Mouse (Mus musculus): ENCODE data around the gene Olfr1364. TPM values are rescaled to one million over a fixed set of nuclear protein-coding genes. Genes with fewer than 3 reads are reported as not detected.

Gene Olfr1364
- not detected in 2 replicates for polyA plus RNA-seq (2015; fragmentation: Nextera tagmentation; extraction: Ambion mirVana)

- no peak for ATAC-seq
- Histone ChIP-seq H3K36me3 (ENCODE audit: poor library complexity, severe bottlenecking) (no peaks in the 10 kb centered on the region), H3K4me2 (no peak within 1 kb of the TSS), H3K27me3 (no peaks in the 10 kb centered on the region), H3K4me1 (no peaks in the 10 kb centered on the region), H3K4me3 (no peak within 1 kb of the TSS), H3K27ac (no peak within 1 kb of the TSS), H3K9ac (no peak within 1 kb of the TSS), H3K9me3 (replicated peaks) (no peaks in the 10 kb centered on the region)
- WGBS: 96% methylated on average over 2 of the region's 2 CpGs
These were observed at the start of gene Olfr1364 for GRCm38 (mm10) chr13:21581659-21582058. Olfr1364 (minus strand) TSS chr13:21581759.

GRCm38 (mm10) chr13:21613922-21614321, 32.4 kb upstream of the Olfr1364 start, which contains the start of gene Olfr1362:
Olfr1362 (minus strand) TSS chr13:21614022.
- no peaks in the 10 kb centered on the region for H3K9me3 ChIP-seq (replicated peaks)
- H3K36me3 ChIP-seq (ENCODE audit: poor library complexity, severe bottlenecking): no peaks in the 10 kb centered on the region
- H3K4me2 ChIP-seq: no peak within 1 kb of the TSS
- H3K27ac ChIP-seq: no peak within 1 kb of the TSS
- no peak within 1 kb of the TSS for H3K4me3 ChIP-seq
- no peak within 1 kb of the TSS for H3K9ac ChIP-seq
- ATAC-seq: no peak
- no peaks in the 10 kb centered on the region for H3K4me1 ChIP-seq
- no peaks in the 10 kb centered on the region for H3K27me3 ChIP-seq

GRCm38 (mm10) chr13:21591618-21592017, 10.1 kb upstream of the Olfr1364 start:
- no peak overlapping the region for H3K4me3 ChIP-seq
- no peaks in the 10 kb centered on the region for H3K9me3 ChIP-seq (replicated peaks)
- no peak overlapping the region for H3K4me2 ChIP-seq
- no peak overlapping the region for H3K9ac ChIP-seq
- H3K27ac ChIP-seq: no peak overlapping the region
- no peak for ATAC-seq
- WGBS: 81% methylated on average over 2 of the region's 2 CpGs
- no peaks in the 10 kb centered on the region for H3K4me1 ChIP-seq
- H3K27me3 ChIP-seq: no peaks in the 10 kb centered on the region
- H3K36me3 ChIP-seq (ENCODE audit: poor library complexity, severe bottlenecking): no peaks in the 10 kb centered on the region

GRCm38 (mm10) chr13:21559793-21560192, 21.8 kb downstream of the Olfr1364 start, which contains the start of gene Olfr1535:
Olfr1535 (minus strand) TSS chr13:21559893.
- WGBS: 63% methylated on average over 1 of the region's 1 CpGs

GRCm38 (mm10) chr13:21550416-21551110, 31.0 kb downstream of the Olfr1364 start:
- no peaks in the 10 kb centered on the region for H3K4me1 ChIP-seq
- no peak overlapping the region for H3K4me2 ChIP-seq
- no peak for ATAC-seq
- no peak overlapping the region for H3K9ac ChIP-seq
- no peaks in the 10 kb centered on the region for H3K9me3 ChIP-seq (replicated peaks)
- WGBS: 70% methylated on average over 3 of the region's 3 CpGs
- no peaks in the 10 kb centered on the region for H3K27me3 ChIP-seq
- no peaks in the 10 kb centered on the region for H3K36me3 ChIP-seq (ENCODE audit: poor library complexity, severe bottlenecking)
- no peak overlapping the region for H3K27ac ChIP-seq
- no peak overlapping the region for H3K4me3 ChIP-seq

More at GRCm38 (mm10) chr13:21559793-21560192, 21.8 kb downstream of the Olfr1364 start, which contains the start of gene Olfr1535:
- no peaks in the 10 kb centered on the region for H3K36me3 ChIP-seq (ENCODE audit: poor library complexity, severe bottlenecking)
- no peaks in the 10 kb centered on the region for H3K9me3 ChIP-seq (replicated peaks)
- H3K27me3 ChIP-seq: no peaks in the 10 kb centered on the region
- ATAC-seq: no peak
- no peak within 1 kb of the TSS for H3K4me3 ChIP-seq
- H3K4me2 ChIP-seq: no peak within 1 kb of the TSS
- no peak within 1 kb of the TSS for H3K9ac ChIP-seq
- H3K4me1 ChIP-seq: no peaks in the 10 kb centered on the region
- no peak within 1 kb of the TSS for H3K27ac ChIP-seq

- Histone ChIP-seq H3K4me3 (no peak overlapping the region), H3K9ac (no peak overlapping the region), H3K27me3 (no peaks in the 10 kb centered on the region), H3K36me3 (ENCODE audit: poor library complexity, severe bottlenecking) (no peaks in the 10 kb centered on the region), H3K4me2 (no peak overlapping the region), H3K9me3 (replicated peaks) (no peaks in the 10 kb centered on the region), H3K27ac (no peak overlapping the region), H3K4me1 (no peaks in the 10 kb centered on the region)
- 89% methylated on average over 3 of the region's 3 CpGs for WGBS
- ATAC-seq: no peak
These were observed 32.1 kb downstream of the Olfr1364 start for GRCm38 (mm10) chr13:21549487-21549886.

- H3K9ac ChIP-seq: no peak within 1 kb of the TSS
- no peak for ATAC-seq
- H3K4me2 ChIP-seq: no peak within 1 kb of the TSS
- WGBS: 80% methylated on average over 1 of the region's 1 CpGs
- H3K4me1 ChIP-seq: no peaks in the 10 kb centered on the region
- H3K27ac ChIP-seq: no peak within 1 kb of the TSS
- H3K9me3 ChIP-seq (replicated peaks): no peaks in the 10 kb centered on the region
- H3K36me3 ChIP-seq (ENCODE audit: poor library complexity, severe bottlenecking): no peaks in the 10 kb centered on the region
- no peaks in the 10 kb centered on the region for H3K27me3 ChIP-seq
- no peak within 1 kb of the TSS for H3K4me3 ChIP-seq
These were observed 38.9 kb downstream of the Olfr1364 start, which contains the start of gene Olfr1366 for GRCm38 (mm10) chr13:21542708-21543107. Olfr1366 (minus strand) TSS chr13:21542808.

GRCm38 (mm10) chr13:21530781-21531201, 50.8 kb downstream of the Olfr1364 start, which contains the start of gene Zkscan8:
Zkscan8 (minus strand) TSS chr13:21531120.
- WGBS: under 1% methylated on average over 39 of the region's 39 CpGs

GRCm38 (mm10) chr13:21530136-21530535, 51.4 kb downstream of the Olfr1364 start:
- peak overlapping the region; percentile 30; the same call in 1 of the 2 replicates for H3K9ac ChIP-seq
- no peak for ATAC-seq
- peaks cover 4% of the 10 kb centered on the region; the same call in 1 of the 2 replicates for H3K27me3 ChIP-seq
- peaks cover 17% of the 10 kb centered on the region for H3K36me3 ChIP-seq (ENCODE audit: poor library complexity, severe bottlenecking)
- 55% methylated on average over 7 of the region's 7 CpGs for WGBS
- peak overlapping the region; percentile 90 for H3K4me3 ChIP-seq
- no peak overlapping the region for H3K27ac ChIP-seq
- H3K4me1 ChIP-seq: peaks cover 10% of the 10 kb centered on the region
- H3K4me2 ChIP-seq: peak overlapping the region; percentile 62
- H3K9me3 ChIP-seq (replicated peaks): no peaks in the 10 kb centered on the region

More at GRCm38 (mm10) chr13:21530781-21531201, 50.8 kb downstream of the Olfr1364 start, which contains the start of gene Zkscan8:
- peak; percentile 99 for ATAC-seq
- Histone ChIP-seq H3K27me3 (peaks cover 4% of the 10 kb centered on the region; the same call in 1 of the 2 replicates), H3K4me1 (peaks cover 10% of the 10 kb centered on the region), H3K9ac (peak within 1 kb of the TSS; percentile 96), H3K4me3 (peak within 1 kb of the TSS; percentile 90), H3K4me2 (peak within 1 kb of the TSS; percentile 62), H3K9me3 (replicated peaks) (no peaks in the 10 kb centered on the region), H3K27ac (peak within 1 kb of the TSS; percentile 86), H3K36me3 (ENCODE audit: poor library complexity, severe bottlenecking) (peaks cover 12% of the 10 kb centered on the region)

Other genes starting within 250 kb of the Olfr1364 start
- not detected in 2 replicates for gene Olfr1367, start 234.8 kb downstream of the Olfr1364 start, polyA plus RNA-seq (2015; fragmentation: Nextera tagmentation; extraction: Ambion mirVana)
- 16.4 and 18.1 TPM in 2 replicates for gene Zscan12, start 218.9 kb downstream of the Olfr1364 start, polyA plus RNA-seq (2015; fragmentation: Nextera tagmentation; extraction: Ambion mirVana)
- 97.9 and 98.4 TPM in 2 replicates for gene Zkscan3, start 179.0 kb downstream of the Olfr1364 start, polyA plus RNA-seq (2015; fragmentation: Nextera tagmentation; extraction: Ambion mirVana)
- gene Pgbd1, start 140.7 kb downstream of the Olfr1364 start, polyA plus RNA-seq (2015; fragmentation: Nextera tagmentation; extraction: Ambion mirVana): 3.7 and 4.4 TPM in 2 replicates
- gene Zscan26, start 128.0 kb downstream of the Olfr1364 start, polyA plus RNA-seq (2015; fragmentation: Nextera tagmentation; extraction: Ambion mirVana): 21.7 and 25.4 TPM in 2 replicates
- 2.9 and 3.5 TPM in 2 replicates for gene Nkapl, start 113.2 kb downstream of the Olfr1364 start, polyA plus RNA-seq (2015; fragmentation: Nextera tagmentation; extraction: Ambion mirVana)
- 7.3 and 7.7 TPM in 2 replicates for gene Zkscan4, start 102.9 kb downstream of the Olfr1364 start, polyA plus RNA-seq (2015; fragmentation: Nextera tagmentation; extraction: Ambion mirVana)
- gene Gm10065, start 102.3 kb downstream of the Olfr1364 start, polyA plus RNA-seq (2015; fragmentation: Nextera tagmentation; extraction: Ambion mirVana): not detected in 2 replicates
- gene AK157302, start 86.5 kb downstream of the Olfr1364 start, polyA plus RNA-seq (2015; fragmentation: Nextera tagmentation; extraction: Ambion mirVana): 0.21 and 0.54 TPM in 2 replicates
- 7.5 TPM in 2 replicates for gene Gm11273, start 80.3 kb downstream of the Olfr1364 start, polyA plus RNA-seq (2015; fragmentation: Nextera tagmentation; extraction: Ambion mirVana)
- gene Zkscan8, start 50.6 kb downstream of the Olfr1364 start, polyA plus RNA-seq (2015; fragmentation: Nextera tagmentation; extraction: Ambion mirVana): 6.1 and 7.4 TPM in 2 replicates
- 0.17 and 0.33 TPM in 2 replicates for gene Olfr1366, start 39.0 kb downstream of the Olfr1364 start, polyA plus RNA-seq (2015; fragmentation: Nextera tagmentation; extraction: Ambion mirVana)
- gene Olfr1535, start 21.9 kb downstream of the Olfr1364 start, polyA plus RNA-seq (2015; fragmentation: Nextera tagmentation; extraction: Ambion mirVana): not detected in 2 replicates
- gene Olfr1362, start 32.3 kb upstream of the Olfr1364 start, polyA plus RNA-seq (2015; fragmentation: Nextera tagmentation; extraction: Ambion mirVana): not detected in 2 replicates
- not detected in 2 replicates for gene Olfr11, start 60.8 kb upstream of the Olfr1364 start, polyA plus RNA-seq (2015; fragmentation: Nextera tagmentation; extraction: Ambion mirVana)
- gene Olfr1361, start 81.6 kb upstream of the Olfr1364 start, polyA plus RNA-seq (2015; fragmentation: Nextera tagmentation; extraction: Ambion mirVana): not detected in 2 replicates
- gene Olfr1360, start 95.6 kb upstream of the Olfr1364 start, polyA plus RNA-seq (2015; fragmentation: Nextera tagmentation; extraction: Ambion mirVana): not detected in 2 replicates
- gene Olfr1359, start 116.4 kb upstream of the Olfr1364 start, polyA plus RNA-seq (2015; fragmentation: Nextera tagmentation; extraction: Ambion mirVana): not detected in 2 replicates
- 1.7 and 4.8 TPM in 2 replicates for gene Hist1h2bl, start 134.4 kb upstream of the Olfr1364 start, polyA plus RNA-seq (2015; fragmentation: Nextera tagmentation; extraction: Ambion mirVana)
- 23.7 and 32.4 TPM in 2 replicates for gene Hist1h2ai, start 134.7 kb upstream of the Olfr1364 start, polyA plus RNA-seq (2015; fragmentation: Nextera tagmentation; extraction: Ambion mirVana)
- 23.7 and 35.3 TPM in 2 replicates for gene Hist1h3h, start 135.9 kb upstream of the Olfr1364 start, polyA plus RNA-seq (2015; fragmentation: Nextera tagmentation; extraction: Ambion mirVana)
- 5.9 and 6.9 TPM in 2 replicates for gene Hist1h2bm, start 140.3 kb upstream of the Olfr1364 start, polyA plus RNA-seq (2015; fragmentation: Nextera tagmentation; extraction: Ambion mirVana)
- gene Hist1h4j, start 153.3 kb upstream of the Olfr1364 start, polyA plus RNA-seq (2015; fragmentation: Nextera tagmentation; extraction: Ambion mirVana): 1.3 and 1.9 TPM in 2 replicates
- gene Hist1h4k, start 168.7 kb upstream of the Olfr1364 start, polyA plus RNA-seq (2015; fragmentation: Nextera tagmentation; extraction: Ambion mirVana): 6.9 and 11.1 TPM in 2 replicates
- 49.6 and 61.0 TPM in 2 replicates for gene Hist1h2ak, start 172.1 kb upstream of the Olfr1364 start, polyA plus RNA-seq (2015; fragmentation: Nextera tagmentation; extraction: Ambion mirVana)
- gene Hist1h2bn, start 172.4 kb upstream of the Olfr1364 start, polyA plus RNA-seq (2015; fragmentation: Nextera tagmentation; extraction: Ambion mirVana): 4.0 and 8.4 TPM in 2 replicates
- gene Hist1h1b, start 198.9 kb upstream of the Olfr1364 start, polyA plus RNA-seq (2015; fragmentation: Nextera tagmentation; extraction: Ambion mirVana): 37.1 and 38.4 TPM in 2 replicates
- 166 and 192 TPM in 2 replicates for gene Hist1h3i, start 201.6 kb upstream of the Olfr1364 start, polyA plus RNA-seq (2015; fragmentation: Nextera tagmentation; extraction: Ambion mirVana)
- gene Hist1h2an, start 205.5 kb upstream of the Olfr1364 start, polyA plus RNA-seq (2015; fragmentation: Nextera tagmentation; extraction: Ambion mirVana): 12.8 and 16.1 TPM in 2 replicates
- gene Hist1h2bp, start 205.7 kb upstream of the Olfr1364 start, polyA plus RNA-seq (2015; fragmentation: Nextera tagmentation; extraction: Ambion mirVana): 2.1 and 2.3 TPM in 2 replicates
- gene Hist1h2bq, start 228.4 kb upstream of the Olfr1364 start, polyA plus RNA-seq (2015; fragmentation: Nextera tagmentation; extraction: Ambion mirVana): 24.9 and 25.3 TPM in 2 replicates
- gene Hist1h2ao, start 228.7 kb upstream of the Olfr1364 start, polyA plus RNA-seq (2015; fragmentation: Nextera tagmentation; extraction: Ambion mirVana): 1.9 TPM in 1 of 2 replicates, not detected in the other
- gene Hist1h4m, start 230.0 kb upstream of the Olfr1364 start, polyA plus RNA-seq (2015; fragmentation: Nextera tagmentation; extraction: Ambion mirVana): not detected in 2 replicates